Mouse (Mus musculus) left cerebral cortex, adult 8-10 months (tissue): Measurements from ENCODE around the gene Olfr1094. TPM values are rescaled to one million over a fixed set of nuclear protein-coding genes. Genes with fewer than 3 reads are reported as not detected.

Experiments
- DNase-seq, 2 experiments: peaks; one replicate each; pipeline ENCODE4 v3.0.0; 2022; ENCODE audit warnings: low spot score in 2 of 2
- total RNA-seq, 4 experiments: library from RNA; stranded (reverse); gene quantifications; 2 replicates each; pipeline ENCODE4 v1.2.4; 2022

The Olfr1094 gene
- not detected for total RNA-seq

GRCm38 (mm10) chr2:86824363-86824762 is at the start of gene Olfr1094:
Gene Olfr1094, plus strand, starts transcription at chr2:86824663.
- DNase-seq: no peak

- no peak for DNase-seq
These were observed 42.3 kb upstream of the Olfr1094 start, which contains the start of gene Olfr1093 for GRCm38 (mm10) chr2:86782179-86782578. Gene Olfr1093, plus strand, starts transcription at chr2:86782479.

GRCm38 (mm10) chr2:86809918-86810317 is 14.5 kb upstream of the Olfr1094 start, which contains the start of gene Olfr141:
Gene Olfr141, minus strand, starts transcription at chr2:86810018.
- DNase-seq: no peak

- no peak for DNase-seq
These were observed 27.1 kb downstream of the Olfr1094 start, which contains the start of gene Olfr1095 for GRCm38 (mm10) chr2:86851596-86851995. Gene Olfr1095, minus strand, starts transcription at chr2:86851696.

GRCm38 (mm10) chr2:86874702-86875101 is 50.2 kb downstream of the Olfr1094 start, which contains the start of gene Gm13723:
Gene Gm13723, minus strand, starts transcription at chr2:86874802.
- no peak for DNase-seq

Other genes with a start within 250 kb of the Olfr1094 start
- gene Olfr1082, start 225.7 kb upstream of the Olfr1094 start, total RNA-seq: not detected
- not detected for gene Olfr1084, start 184.9 kb upstream of the Olfr1094 start, total RNA-seq
- gene Olfr1085, start 162.6 kb upstream of the Olfr1094 start, total RNA-seq: not detected
- not detected for gene Olfr1086, start 144.6 kb upstream of the Olfr1094 start, total RNA-seq
- not detected for gene Olfr1087, start 126.3 kb upstream of the Olfr1094 start, total RNA-seq
- not detected for gene Olfr1089, start 91.0 kb upstream of the Olfr1094 start, total RNA-seq
- not detected for gene Olfr1090, start 65.7 kb upstream of the Olfr1094 start, total RNA-seq
- gene Olfr1093, start 42.2 kb upstream of the Olfr1094 start, total RNA-seq: not detected
- not detected for gene Olfr141, start 14.6 kb upstream of the Olfr1094 start, total RNA-seq
- gene Olfr1095, start 27.0 kb downstream of the Olfr1094 start, total RNA-seq: not detected
- gene Gm13723, start 50.1 kb downstream of the Olfr1094 start, total RNA-seq: not detected
- gene Olfr1097, start 67.6 kb downstream of the Olfr1094 start, total RNA-seq: not detected
- gene Olfr1098, start 99.9 kb downstream of the Olfr1094 start, total RNA-seq: not detected
- gene Olfr1099, start 136.0 kb downstream of the Olfr1094 start, total RNA-seq: not detected
- not detected for gene Olfr1100, start 155.3 kb downstream of the Olfr1094 start, total RNA-seq
- not detected for gene Olfr1101, start 166.6 kb downstream of the Olfr1094 start, total RNA-seq
- not detected for gene Olfr1102, start 173.7 kb downstream of the Olfr1094 start, total RNA-seq
- gene Olfr1104, start 202.4 kb downstream of the Olfr1094 start, total RNA-seq: not detected
- gene Olfr1105, start 211.9 kb downstream of the Olfr1094 start, total RNA-seq: not detected
- gene Olfr1106, start 227.6 kb downstream of the Olfr1094 start, total RNA-seq: not detected